Mouse (Mus musculus): ENCODE data around the gene Dnajb14. TPM values are rescaled to one million over a fixed set of nuclear protein-coding genes. Genes with fewer than 3 reads are reported as not detected.

Gene Dnajb14
- polyA plus RNA-seq, 1 experiment = 1.9 TPM

DNA sequence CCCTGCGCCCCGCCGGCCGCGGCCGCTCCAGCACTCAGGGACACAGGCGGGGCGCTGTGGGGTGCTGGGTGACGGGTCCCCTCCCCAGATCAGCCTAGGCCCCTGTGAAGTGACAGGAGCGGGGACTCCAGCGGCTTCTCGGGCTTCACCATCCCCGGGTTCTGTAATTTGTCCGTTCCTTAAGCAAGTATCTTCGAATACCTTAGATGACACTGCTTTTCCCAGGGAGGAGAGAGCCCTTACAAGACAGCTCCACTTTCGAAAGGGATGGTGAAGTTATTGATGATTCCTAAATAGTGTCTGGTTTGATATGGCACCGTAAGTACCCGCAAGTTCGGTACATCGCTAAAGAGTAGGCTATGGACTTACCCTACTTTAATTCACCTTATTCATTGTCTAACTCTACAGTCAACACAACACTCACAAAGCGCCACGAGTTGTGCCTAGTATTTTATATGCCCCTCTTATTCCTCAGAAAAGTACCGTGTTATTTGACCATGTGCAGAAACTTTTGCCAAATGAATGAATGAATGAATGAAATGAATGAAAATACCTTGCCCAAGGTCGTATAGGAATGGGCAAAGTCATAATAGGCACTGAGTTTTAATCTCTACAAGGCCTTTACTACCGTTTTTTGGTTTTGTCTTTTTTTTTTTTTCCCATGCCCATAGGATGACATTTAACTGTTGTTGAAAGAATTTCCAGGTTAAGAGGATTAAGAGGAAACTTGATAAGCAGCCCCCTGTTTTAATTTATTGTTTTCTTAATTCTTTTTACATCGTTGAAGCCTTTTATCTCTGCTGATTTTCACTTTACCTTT, 829 bp downstream of the Dnajb14 start:
- peak overlapping the region; percentile 84 for H3K27ac ChIP-seq (ENCODE audit: insufficient read depth, low read length)
- H3K36me3 ChIP-seq (ENCODE audit: control insufficient read depth, insufficient read depth, low read length) = 0 out of 2 replicates have a peak, but pooled peaks cover 2% of the 10 kb centered on the region
- no peak for DNase-seq (ENCODE audit: low read depth in 1 of 2, low spot score in 2 of 2)
- TF ChIP-seq POLR2A (IDR thresholded peaks at IDR 0.05; ENCODE audit: low read depth, low read length) (no peak), CTCF (IDR thresholded peaks at IDR 0.05; ENCODE audit: extremely low read depth, insufficient read depth, insufficient read length, insufficient replicate concordance) (no peak)
- 7% methylated on average over 25 of the region's 26 CpGs for WGBS
- H3K4me3 ChIP-seq (ENCODE audit: extremely low read depth, insufficient read depth, insufficient read length) = peak overlapping the region; percentile 74
- peaks cover 5% of the 10 kb centered on the region; the same call in 1 of the 2 replicates for H3K4me1 ChIP-seq (ENCODE audit: control insufficient read depth, insufficient read depth, insufficient read length)
- H3K27me3 ChIP-seq (ENCODE audit: control insufficient read depth, insufficient read depth, low read length) = no peaks in the 10 kb centered on the region

- Histone ChIP-seq H3K27me3 (ENCODE audit: control insufficient read depth, insufficient read depth, low read length) (no peaks in the 10 kb centered on the region), H3K4me3 (ENCODE audit: extremely low read depth, insufficient read depth, insufficient read length) (no peak overlapping the region), H3K36me3 (ENCODE audit: control insufficient read depth, insufficient read depth, low read length) (0 out of 2 replicates have a peak, but pooled peaks cover 2% of the 10 kb centered on the region), H3K27ac (ENCODE audit: insufficient read depth, low read length) (no peak overlapping the region), H3K4me1 (ENCODE audit: control insufficient read depth, insufficient read depth, insufficient read length) (peaks cover 5% of the 10 kb centered on the region; the same call in 1 of the 2 replicates)
- WGBS = 91% methylated on average over 9 of the region's 9 CpGs
- TF ChIP-seq CTCF (IDR thresholded peaks at IDR 0.05; ENCODE audit: extremely low read depth, insufficient read depth, insufficient read length, insufficient replicate concordance) (no peak), POLR2A (IDR thresholded peaks at IDR 0.05; ENCODE audit: low read depth, low read length) (no peak)
- no peak for DNase-seq (ENCODE audit: low read depth in 1 of 2, low spot score in 2 of 2)
These were observed 1.9 kb downstream of the Dnajb14 start for GRCm38 (mm10) chr3:137869395-137869794.

GRCm38 (mm10) chr3:137879313-137879712, 11.8 kb downstream of the Dnajb14 start:
- Histone ChIP-seq H3K4me1 (ENCODE audit: control insufficient read depth, insufficient read depth, insufficient read length) (no peaks in the 10 kb centered on the region), H3K4me3 (ENCODE audit: extremely low read depth, insufficient read depth, insufficient read length) (no peak overlapping the region), H3K36me3 (ENCODE audit: control insufficient read depth, insufficient read depth, low read length) (no peaks in the 10 kb centered on the region), H3K27ac (ENCODE audit: insufficient read depth, low read length) (no peak overlapping the region), H3K27me3 (ENCODE audit: control insufficient read depth, insufficient read depth, low read length) (no peaks in the 10 kb centered on the region)
- TF ChIP-seq POLR2A (IDR thresholded peaks at IDR 0.05; ENCODE audit: low read depth, low read length) = no peak
- no peak for TF ChIP-seq CTCF (IDR thresholded peaks at IDR 0.05; ENCODE audit: extremely low read depth, insufficient read depth, insufficient read length, insufficient replicate concordance)
- no peak for DNase-seq (ENCODE audit: low read depth in 1 of 2, low spot score in 2 of 2)
- WGBS = 38% methylated on average over 3 of the region's 3 CpGs

DNA sequence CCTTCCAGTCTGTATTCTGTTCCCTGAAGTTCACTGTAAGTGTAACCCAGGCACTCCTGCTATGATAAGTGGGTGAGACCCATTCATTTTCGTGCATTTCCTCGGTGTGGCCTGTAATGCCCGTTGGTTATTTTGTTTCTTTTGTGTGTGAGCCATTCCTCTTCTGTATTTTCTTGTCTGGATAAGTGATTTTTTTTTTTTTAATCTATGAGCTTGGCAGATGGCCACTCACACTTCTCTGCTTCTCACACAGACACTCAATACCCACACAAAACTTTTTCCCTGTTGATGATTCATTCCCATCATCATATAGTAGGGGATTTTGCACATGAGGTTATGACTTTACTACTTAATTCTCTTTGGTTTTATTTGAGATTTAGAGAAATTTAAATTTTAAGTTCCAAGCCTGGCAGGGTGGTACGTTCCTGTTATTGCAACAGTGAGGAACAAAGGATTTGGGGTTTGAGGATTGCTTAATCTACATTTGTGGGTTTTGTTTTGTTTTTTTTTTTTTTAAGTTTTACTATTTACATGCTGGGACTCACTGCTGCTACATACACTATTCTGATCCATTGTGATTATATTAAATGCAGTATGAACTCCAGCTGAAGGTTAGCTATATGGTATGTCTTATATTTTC, 12.8 kb downstream of the Dnajb14 start:
- TF ChIP-seq CTCF (IDR thresholded peaks at IDR 0.05; ENCODE audit: extremely low read depth, insufficient read depth, insufficient read length, insufficient replicate concordance) = no peak
- TF ChIP-seq POLR2A (IDR thresholded peaks at IDR 0.05; ENCODE audit: low read depth, low read length) = no peak
- H3K4me1 ChIP-seq (ENCODE audit: control insufficient read depth, insufficient read depth, insufficient read length) = no peaks in the 10 kb centered on the region
- DNase-seq (ENCODE audit: low read depth in 1 of 2, low spot score in 2 of 2) = no peak
- H3K27me3 ChIP-seq (ENCODE audit: control insufficient read depth, insufficient read depth, low read length) = no peaks in the 10 kb centered on the region
- H3K36me3 ChIP-seq (ENCODE audit: control insufficient read depth, insufficient read depth, low read length) = no peaks in the 10 kb centered on the region
- H3K4me3 ChIP-seq (ENCODE audit: extremely low read depth, insufficient read depth, insufficient read length) = no peak overlapping the region
- no peak overlapping the region for H3K27ac ChIP-seq (ENCODE audit: insufficient read depth, low read length)
- WGBS = 78% methylated on average over 4 of the region's 4 CpGs

DNA sequence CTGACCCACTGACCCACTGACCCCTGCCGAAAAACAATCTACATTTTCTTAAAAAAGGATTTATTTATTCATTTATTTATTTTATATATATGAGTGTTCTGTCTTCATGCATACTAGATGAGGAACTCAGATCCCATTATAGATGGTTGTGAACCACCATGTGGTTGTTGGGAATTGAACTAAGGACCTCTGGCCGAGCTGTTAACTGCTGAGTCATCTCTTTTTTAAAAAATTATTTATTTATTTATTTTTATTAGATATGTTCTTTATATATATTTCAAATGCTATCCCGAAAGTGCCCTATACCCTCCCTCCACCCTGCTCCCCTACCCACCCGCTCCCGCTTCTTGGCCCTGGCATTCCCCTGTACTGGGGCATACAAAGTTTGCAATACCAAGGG, 13.6 kb downstream of the Dnajb14 start:
- 94% methylated on average over 5 of the region's 5 CpGs for WGBS
- H3K27ac ChIP-seq (ENCODE audit: insufficient read depth, low read length) = no peak overlapping the region
- no peak for DNase-seq (ENCODE audit: low read depth in 1 of 2, low spot score in 2 of 2)

GRCm38 (mm10) chr3:137887961-137888360, 20.5 kb downstream of the Dnajb14 start:
- no peak for DNase-seq (ENCODE audit: low read depth in 1 of 2, low spot score in 2 of 2)
- H3K27me3 ChIP-seq (ENCODE audit: control insufficient read depth, insufficient read depth, low read length) = no peaks in the 10 kb centered on the region
- H3K36me3 ChIP-seq (ENCODE audit: control insufficient read depth, insufficient read depth, low read length) = peaks cover 4% of the 10 kb centered on the region
- 91% methylated on average over 7 of the region's 7 CpGs for WGBS
- TF ChIP-seq CTCF (IDR thresholded peaks at IDR 0.05; ENCODE audit: extremely low read depth, insufficient read depth, insufficient read length, insufficient replicate concordance) (no peak), POLR2A (IDR thresholded peaks at IDR 0.05; ENCODE audit: low read depth, low read length) (no peak)
- H3K4me1 ChIP-seq (ENCODE audit: control insufficient read depth, insufficient read depth, insufficient read length) = no peaks in the 10 kb centered on the region
- no peak overlapping the region for H3K27ac ChIP-seq (ENCODE audit: insufficient read depth, low read length)
- H3K4me3 ChIP-seq (ENCODE audit: extremely low read depth, insufficient read depth, insufficient read length) = no peak overlapping the region

More for the DNA sequence above, 13.6 kb downstream of the Dnajb14 start:
- H3K36me3 ChIP-seq (ENCODE audit: control insufficient read depth, insufficient read depth, low read length) = no peaks in the 10 kb centered on the region
- TF ChIP-seq CTCF (IDR thresholded peaks at IDR 0.05; ENCODE audit: extremely low read depth, insufficient read depth, insufficient read length, insufficient replicate concordance) = no peak
- TF ChIP-seq POLR2A (IDR thresholded peaks at IDR 0.05; ENCODE audit: low read depth, low read length) = no peak
- no peaks in the 10 kb centered on the region for H3K4me1 ChIP-seq (ENCODE audit: control insufficient read depth, insufficient read depth, insufficient read length)
- H3K27me3 ChIP-seq (ENCODE audit: control insufficient read depth, insufficient read depth, low read length) = no peaks in the 10 kb centered on the region
- no peak overlapping the region for H3K4me3 ChIP-seq (ENCODE audit: extremely low read depth, insufficient read depth, insufficient read length)
